Mouse (Mus musculus): Measurements from ENCODE around the gene Dnajb13. TPM values are rescaled to one million over a fixed set of nuclear protein-coding genes. Genes with fewer than 3 reads are reported as not detected.
"Not testable (repeated sequence)": the region's sequence is repeated elsewhere in the genome, so short reads cannot be mapped to it uniquely, and the experiment has no call there.

Gene Dnajb13
- polyA plus RNA-seq, 1 experiment: 15.2 TPM

GRCm38 (mm10) chr7:100494415-100494831 is 20.3 kb downstream of the Dnajb13 start:
- Histone ChIP-seq H3K4me3 (replicated peaks; ENCODE audit: extremely low read depth, low read depth, low read length) (peak overlapping the region; percentile 95), H3K4me1 (ENCODE audit: control insufficient read depth, insufficient read depth, low read length) (peaks cover 19% of the 10 kb centered on the region)
- 41% methylated on average over 7 of the region's 7 CpGs for WGBS
- DNase-seq: no peak
- TF ChIP-seq CTCF (IDR thresholded peaks at IDR 0.05; ENCODE audit: insufficient read depth, low read length): no peak
- TF ChIP-seq POLR2A (IDR thresholded peaks at IDR 0.05; ENCODE audit: borderline replicate concordance, extremely low read depth, low read depth, low read length): peak; percentile 65; the same call in 1 of the 2 replicates

- peak overlapping the region; percentile 95 for H3K4me3 ChIP-seq (replicated peaks; ENCODE audit: extremely low read depth, low read depth, low read length)
- TF ChIP-seq POLR2A (IDR thresholded peaks at IDR 0.05; ENCODE audit: borderline replicate concordance, extremely low read depth, low read depth, low read length) (peak; percentile 58; the same call in 1 of the 2 replicates), CTCF (IDR thresholded peaks at IDR 0.05; ENCODE audit: insufficient read depth, low read length) (no peak)
- peaks cover 19% of the 10 kb centered on the region for H3K4me1 ChIP-seq (ENCODE audit: control insufficient read depth, insufficient read depth, low read length)
- peak; percentile 58 for DNase-seq
- WGBS: 12% methylated on average over 19 of the region's 19 CpGs
These were observed 21.0 kb downstream of the Dnajb13 start for GRCm38 (mm10) chr7:100493484-100494414.

- DNase-seq: peak; percentile 97
- TF ChIP-seq CTCF (IDR thresholded peaks at IDR 0.05; ENCODE audit: insufficient read depth, low read length) (no peak), POLR2A (IDR thresholded peaks at IDR 0.05; ENCODE audit: borderline replicate concordance, extremely low read depth, low read depth, low read length) (peak; percentile 99)
- WGBS: 0% methylated on average over 26 of the region's 27 CpGs
- Histone ChIP-seq H3K4me1 (ENCODE audit: control insufficient read depth, insufficient read depth, low read length) (peaks cover 19% of the 10 kb centered on the region), H3K4me3 (replicated peaks; ENCODE audit: extremely low read depth, low read depth, low read length) (peak within 1 kb of the TSS; percentile 95)
These were observed 21.7 kb downstream of the Dnajb13 start, which contains the start of gene Ucp2 for GRCm38 (mm10) chr7:100493117-100493483. Gene Ucp2 (plus strand): TSS chr7:100493337.

DNA sequence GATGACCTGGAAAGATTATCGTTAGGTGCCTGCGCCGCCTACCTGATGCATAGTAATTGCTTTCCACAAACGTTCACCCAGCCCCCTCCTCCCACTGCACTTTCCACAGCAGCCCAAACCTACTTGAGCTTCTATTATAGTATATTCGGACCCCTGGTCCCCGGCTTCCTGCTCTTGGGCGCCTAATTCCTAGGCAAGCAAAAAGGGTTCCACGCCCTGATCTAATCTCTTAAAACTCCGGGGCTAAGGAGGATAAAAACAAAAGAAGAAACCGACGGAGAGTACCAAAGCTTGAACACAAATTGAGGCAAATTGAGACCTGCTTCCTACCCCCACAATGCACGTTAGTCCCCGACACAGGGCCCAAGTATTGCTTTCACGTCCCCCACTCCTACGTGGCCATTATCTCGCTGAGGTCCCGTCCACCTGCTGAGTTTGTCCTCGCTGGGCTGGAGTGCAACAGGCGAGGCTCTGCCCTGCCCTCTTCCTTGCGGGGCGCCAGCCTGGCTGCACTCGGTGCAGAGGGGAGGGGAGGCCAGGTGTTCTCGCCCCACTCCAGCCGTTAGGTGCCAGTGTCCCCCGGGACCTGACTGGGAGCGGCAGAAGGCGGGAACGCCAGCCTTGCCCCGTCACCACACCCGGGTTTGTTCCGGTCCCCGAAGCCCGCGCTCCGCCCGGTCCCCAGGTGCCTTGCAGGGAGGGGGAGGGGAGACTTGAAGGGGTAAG is 22.2 kb downstream of the Dnajb13 start:
- Histone ChIP-seq H3K4me3 (replicated peaks; ENCODE audit: extremely low read depth, low read depth, low read length) (peak overlapping the region; percentile 95), H3K4me1 (ENCODE audit: control insufficient read depth, insufficient read depth, low read length) (peaks cover 19% of the 10 kb centered on the region)
- DNase-seq: no peak
- 5% methylated on average over 36 of the region's 36 CpGs for WGBS
- TF ChIP-seq CTCF (IDR thresholded peaks at IDR 0.05; ENCODE audit: insufficient read depth, low read length): 0 out of 2 replicates have a peak, but pooled peaks have one; percentile 3
- TF ChIP-seq POLR2A (IDR thresholded peaks at IDR 0.05; ENCODE audit: borderline replicate concordance, extremely low read depth, low read depth, low read length): peak; percentile 32; the same call in 1 of the 2 replicates

GRCm38 (mm10) chr7:100488474-100489048 is 26.2 kb downstream of the Dnajb13 start:
- TF ChIP-seq CTCF (IDR thresholded peaks at IDR 0.05; ENCODE audit: insufficient read depth, low read length): no peak
- TF ChIP-seq POLR2A (IDR thresholded peaks at IDR 0.05; ENCODE audit: borderline replicate concordance, extremely low read depth, low read depth, low read length): no peak
- Histone ChIP-seq H3K4me1 (ENCODE audit: control insufficient read depth, insufficient read depth, low read length) (peaks cover 2% of the 10 kb centered on the region; the same call in 1 of the 2 replicates), H3K4me3 (replicated peaks; ENCODE audit: extremely low read depth, low read depth, low read length) (no peak overlapping the region)
- no peak for DNase-seq
- WGBS: 41% methylated on average over 10 of the region's 10 CpGs

GRCm38 (mm10) chr7:100487301-100487700 is 27.5 kb downstream of the Dnajb13 start:
- DNase-seq: no peak
- 56% methylated on average over 2 of the region's 2 CpGs for WGBS
- H3K4me3 ChIP-seq (replicated peaks; ENCODE audit: extremely low read depth, low read depth, low read length): no peak overlapping the region
- TF ChIP-seq POLR2A (IDR thresholded peaks at IDR 0.05; ENCODE audit: borderline replicate concordance, extremely low read depth, low read depth, low read length) (no peak), CTCF (IDR thresholded peaks at IDR 0.05; ENCODE audit: insufficient read depth, low read length) (no peak)
- H3K4me1 ChIP-seq (ENCODE audit: control insufficient read depth, insufficient read depth, low read length): peaks cover 2% of the 10 kb centered on the region; the same call in 1 of the 2 replicates

GRCm38 (mm10) chr7:100484493-100484892 is 30.3 kb downstream of the Dnajb13 start:
- no peak overlapping the region for H3K4me3 ChIP-seq (replicated peaks; ENCODE audit: extremely low read depth, low read depth, low read length)
- 69% methylated on average over 5 of the region's 5 CpGs for WGBS
- no peaks in the 10 kb centered on the region for H3K4me1 ChIP-seq (ENCODE audit: control insufficient read depth, insufficient read depth, low read length)
- TF ChIP-seq POLR2A (IDR thresholded peaks at IDR 0.05; ENCODE audit: borderline replicate concordance, extremely low read depth, low read depth, low read length) (no peak), CTCF (IDR thresholded peaks at IDR 0.05; ENCODE audit: insufficient read depth, low read length) (no peak)
- DNase-seq: no peak

GRCm38 (mm10) chr7:100482046-100482445 is 32.7 kb downstream of the Dnajb13 start:
- H3K4me3 ChIP-seq (replicated peaks; ENCODE audit: extremely low read depth, low read depth, low read length); H3K4me1 ChIP-seq (ENCODE audit: control insufficient read depth, insufficient read depth, low read length); DNase-seq: not testable (repeated sequence)
- 74% methylated on average over 2 of the region's 2 CpGs for WGBS

- WGBS: 80% methylated on average over 17 of the region's 17 CpGs
- Histone ChIP-seq H3K4me1 (ENCODE audit: control insufficient read depth, insufficient read depth, low read length) (no peaks in the 10 kb centered on the region), H3K4me3 (replicated peaks; ENCODE audit: extremely low read depth, low read depth, low read length) (no peak overlapping the region)
- no peak for DNase-seq
- TF ChIP-seq CTCF (IDR thresholded peaks at IDR 0.05; ENCODE audit: insufficient read depth, low read length) (no peak), POLR2A (IDR thresholded peaks at IDR 0.05; ENCODE audit: borderline replicate concordance, extremely low read depth, low read depth, low read length) (no peak)
These were observed 34.6 kb downstream of the Dnajb13 start for GRCm38 (mm10) chr7:100480175-100480574.

All from lung, adult 2 months (tissue).